Mouse (Mus musculus) cerebellum, postnatal 36 days (tissue): ENCODE results near the gene Lias.

Experiments used
- DNase-seq, 2 experiments: peaks; one replicate each; pipeline ENCODE4 v3.0.0; 2021 to 2022; ENCODE audit warnings: mixed read lengths in 2 of 2

Lias gene

GRCm38 (mm10) chr5:65428321-65428720 is 37.0 kb downstream of the Lias start:
- no peak for DNase-seq

GRCm38 (mm10) chr5:65429441-65429840 is 38.1 kb downstream of the Lias start:
- DNase-seq = no peak

GRCm38 (mm10) chr5:65434471-65435362 is 43.4 kb downstream of the Lias start:
- DNase-seq = no peak

GRCm38 (mm10) chr5:65435363-65435805 is 44.1 kb downstream of the Lias start:
- DNase-seq = no peak

- peak; percentile 92 to 95 for DNase-seq
Observed at GRCm38 (mm10) chr5:65435806-65436561, 44.7 kb downstream of the Lias start, which contains the start of gene Ugdh. Gene Ugdh (minus strand): TSS chr5:65435949.

GRCm38 (mm10) chr5:65438041-65438440 is 46.7 kb downstream of the Lias start:
- DNase-seq = no peak

- no peak for DNase-seq
Observed at GRCm38 (mm10) chr5:65444981-65445380, 53.7 kb downstream of the Lias start.

GRCm38 (mm10) chr5:65446756-65447155 is 55.5 kb downstream of the Lias start:
- no peak for DNase-seq

GRCm38 (mm10) chr5:65447826-65448225 is 56.5 kb downstream of the Lias start:
- peak; percentile 84 to 86 for DNase-seq

GRCm38 (mm10) chr5:65448941-65449340 is 57.6 kb downstream of the Lias start:
- DNase-seq = no peak

- no peak for DNase-seq
Observed at GRCm38 (mm10) chr5:65454771-65455170, 63.5 kb downstream of the Lias start.

- no peak for DNase-seq
Observed at GRCm38 (mm10) chr5:65457086-65457827, 66.0 kb downstream of the Lias start.

- no peak for DNase-seq
Observed at GRCm38 (mm10) chr5:65457846-65458245, 66.5 kb downstream of the Lias start.

GRCm38 (mm10) chr5:65459454-65459853 is 68.2 kb downstream of the Lias start:
- DNase-seq = no peak
